Mouse (Mus musculus) thymus, adult 2 months (tissue): ENCODE results near the gene Eapp. TPM values are rescaled to one million over a fixed set of nuclear protein-coding genes. Genes with fewer than 3 reads are reported as not detected.

Source experiments
- DNase-seq: peaks from one replicate; pipeline ENCODE4 v3.0.0; 2021
- H3K27ac ChIP-seq: fragments of 200-500 bp; 2 replicates; pipeline ENCODE4 v1.5.1; 2012; ENCODE audit warnings: low read length, control low read depth; ENCODE audit not compliant: control insufficient read depth, insufficient read depth
- H3K27me3 ChIP-seq: fragments of 200-500 bp; 2 replicates; pipeline ENCODE4 v1.6.1; 2012; ENCODE audit warnings: mild to moderate bottlenecking, low read length, moderate library complexity, mixed read lengths; ENCODE audit not compliant: control insufficient read depth, insufficient read depth
- H3K36me3 ChIP-seq: fragments of 200-500 bp; 2 replicates; pipeline ENCODE4 v1.6.1; 2012; ENCODE audit warnings: mild to moderate bottlenecking, low read length, moderate library complexity; ENCODE audit not compliant: control insufficient read depth, insufficient read depth
- H3K4me1 ChIP-seq: fragments of 200-500 bp; replicated peaks from 2 replicates; pipeline ENCODE4 v1.6.1; 2012; ENCODE audit warnings: low read length; ENCODE audit not compliant: control insufficient read depth, insufficient read depth
- H3K4me3 ChIP-seq: fragments of 200-500 bp; 2 replicates; pipeline ENCODE4 v1.5.1; 2012; ENCODE audit warnings: mild to moderate bottlenecking, low read length, control low read depth, moderate library complexity; ENCODE audit not compliant: control insufficient read depth, insufficient read depth
- CTCF ChIP-seq: fragments of 200-500 bp; IDR thresholded peaks from 2 replicates; pipeline ENCODE4 v1.5.1; 2012; ENCODE audit warnings: mild to moderate bottlenecking, control low read depth, low read length, moderate library complexity, borderline replicate concordance; ENCODE audit not compliant: control insufficient read depth, poor library complexity, insufficient read depth; ENCODE audit errors: extremely low read depth
- POLR2A ChIP-seq: fragments of 200-500 bp; IDR thresholded peaks from 2 replicates; pipeline ENCODE4 v1.6.1; 2012; ENCODE audit warnings: mild to moderate bottlenecking, low read length, control low read depth, moderate library complexity; ENCODE audit not compliant: control insufficient read depth, poor library complexity, insufficient read depth; ENCODE audit errors: extremely low read depth
- WGBS: fragments of 180-500 bp; shearing (Covaris S2); methylation state at CpG from one replicate; pipeline ENCODE4 v1.1.7; 2018; 5-methylcytosine and 5-hydroxymethylcytosine counted together
- polyA plus RNA-seq: library from polyadenylated mRNA; depleted of rRNA; stranded (reverse); fragments of >200 nt; gene quantifications from 2 replicates; pipeline ENCODE4 v1.2.3, GENCODE M21; 2012

The Eapp gene
- polyA plus RNA-seq, 1 experiment = 8.8 TPM

DNA sequence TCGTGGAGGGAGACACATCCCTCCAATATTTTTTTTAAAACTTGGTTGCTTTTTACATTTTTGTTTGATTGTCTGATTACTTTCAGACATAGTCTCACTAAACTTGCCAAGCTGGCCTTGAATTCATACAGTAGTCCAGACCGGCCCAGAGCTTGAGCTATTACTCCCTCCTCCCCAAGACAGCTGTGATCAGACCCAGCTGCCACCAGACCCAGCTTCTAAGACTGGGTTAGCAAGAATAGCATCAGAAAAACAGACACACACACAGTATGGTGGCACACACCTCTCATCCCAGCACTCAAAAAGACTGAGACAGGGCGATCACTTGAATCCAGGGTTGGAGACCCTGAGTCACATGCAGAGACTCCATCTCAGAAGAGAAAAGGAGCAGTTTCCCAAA, 35.8 kb downstream of the Eapp start:
- H3K27ac ChIP-seq = no peak overlapping the region
- H3K4me1 ChIP-seq = peaks cover 4% of the 10 kb centered on the region
- H3K4me3 ChIP-seq = no peak overlapping the region
- no peak for DNase-seq
- H3K27me3 ChIP-seq = no peaks in the 10 kb centered on the region
- TF ChIP-seq POLR2A = no peak
- no peak for TF ChIP-seq CTCF
- WGBS = 87% methylated on average over 3 of the region's 3 CpGs
- no peaks in the 10 kb centered on the region for H3K36me3 ChIP-seq

DNA sequence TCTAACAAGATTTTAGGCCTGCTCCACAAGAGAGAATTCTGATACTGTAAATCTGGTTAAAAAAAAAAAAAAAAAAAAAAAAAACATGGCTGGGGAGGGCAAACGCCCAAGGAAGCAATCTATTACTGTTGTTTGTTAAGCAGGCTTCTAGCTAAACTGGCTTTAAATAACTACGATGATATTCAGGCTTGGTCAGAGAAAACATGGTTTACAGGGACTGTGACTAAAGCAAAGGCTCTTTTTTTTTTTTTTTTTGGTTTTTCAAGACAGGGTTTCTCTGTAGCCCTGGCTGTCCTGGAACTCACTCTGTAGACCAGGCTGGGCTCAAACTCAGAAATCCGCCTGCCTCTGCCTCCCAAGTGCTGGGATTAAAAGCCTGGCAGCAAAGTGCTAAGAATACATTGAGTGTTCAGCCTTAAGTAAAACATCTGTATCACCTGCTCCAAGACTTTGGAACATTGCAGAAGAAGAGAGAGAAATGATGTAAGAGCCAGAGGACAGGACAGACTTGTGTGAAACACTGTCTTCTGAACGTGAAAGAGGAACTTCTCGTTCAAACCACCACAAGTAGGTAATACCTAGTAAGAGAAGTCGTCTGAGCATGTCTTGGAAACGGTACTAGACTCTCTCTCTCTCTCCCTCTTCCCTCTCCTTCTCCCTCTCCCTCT, 37.1 kb downstream of the Eapp start:
- TF ChIP-seq POLR2A (no peak), CTCF (no peak)
- no peak overlapping the region for H3K27ac ChIP-seq
- no peak overlapping the region for H3K4me3 ChIP-seq
- DNase-seq = no peak
- H3K4me1 ChIP-seq = peaks cover 9% of the 10 kb centered on the region
- WGBS = 47% methylated on average over 7 of the region's 7 CpGs
- no peaks in the 10 kb centered on the region for H3K36me3 ChIP-seq
- no peaks in the 10 kb centered on the region for H3K27me3 ChIP-seq

DNA sequence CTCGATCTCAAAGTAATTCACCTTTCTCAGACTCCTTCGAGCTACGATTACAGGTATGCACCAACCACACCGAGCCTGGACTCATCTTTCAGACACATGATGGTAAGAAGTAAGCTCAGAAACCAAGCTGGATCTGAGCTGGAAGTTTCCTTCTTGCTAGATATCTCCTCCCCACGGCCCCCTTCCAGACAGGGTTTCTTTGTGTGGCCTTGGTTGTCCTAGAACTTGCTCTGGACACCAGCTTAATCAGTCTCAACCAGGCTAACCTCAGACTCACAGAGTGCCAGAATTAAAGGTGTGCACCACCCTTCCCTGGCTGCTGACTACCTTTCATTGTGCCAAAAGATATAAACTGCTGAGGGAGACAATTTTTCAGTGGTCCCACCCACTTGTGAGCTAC, 37.7 kb downstream of the Eapp start:
- WGBS = 94% methylated on average over 5 of the region's 5 CpGs

DNA sequence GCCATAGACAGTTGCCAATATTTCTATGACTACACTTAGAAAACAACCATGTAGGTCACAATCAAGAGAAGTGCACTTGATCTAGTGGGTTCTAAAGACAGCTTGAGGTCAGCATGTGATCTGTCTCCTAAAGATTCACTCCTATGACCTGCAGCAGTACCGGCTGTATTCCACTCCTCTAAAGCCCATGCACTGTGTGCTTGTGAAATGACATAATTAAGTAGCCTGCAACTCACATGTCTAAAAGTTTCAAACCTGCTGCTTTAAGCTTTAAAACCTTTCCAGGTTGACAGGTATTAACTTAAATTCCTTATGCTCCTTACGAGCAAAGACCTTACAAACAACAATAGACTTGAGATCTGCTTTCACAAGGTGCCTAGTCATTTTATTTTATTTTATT, 38.5 kb downstream of the Eapp start:
- H3K27me3 ChIP-seq = no peaks in the 10 kb centered on the region
- no peak overlapping the region for H3K4me3 ChIP-seq
- 93% methylated on average over 2 of the region's 2 CpGs for WGBS
- TF ChIP-seq CTCF (no peak), POLR2A (no peak)
- H3K4me1 ChIP-seq = peaks cover 15% of the 10 kb centered on the region
- no peaks in the 10 kb centered on the region for H3K36me3 ChIP-seq
- no peak overlapping the region for H3K27ac ChIP-seq
- DNase-seq = no peak

More for the DNA sequence above, 37.7 kb downstream of the Eapp start:
- DNase-seq = no peak
- peaks cover 9% of the 10 kb centered on the region for H3K4me1 ChIP-seq
- no peak overlapping the region for H3K27ac ChIP-seq
- no peak overlapping the region for H3K4me3 ChIP-seq
- no peaks in the 10 kb centered on the region for H3K27me3 ChIP-seq
- TF ChIP-seq CTCF = no peak
- no peak for TF ChIP-seq POLR2A
- H3K36me3 ChIP-seq = no peaks in the 10 kb centered on the region

DNA sequence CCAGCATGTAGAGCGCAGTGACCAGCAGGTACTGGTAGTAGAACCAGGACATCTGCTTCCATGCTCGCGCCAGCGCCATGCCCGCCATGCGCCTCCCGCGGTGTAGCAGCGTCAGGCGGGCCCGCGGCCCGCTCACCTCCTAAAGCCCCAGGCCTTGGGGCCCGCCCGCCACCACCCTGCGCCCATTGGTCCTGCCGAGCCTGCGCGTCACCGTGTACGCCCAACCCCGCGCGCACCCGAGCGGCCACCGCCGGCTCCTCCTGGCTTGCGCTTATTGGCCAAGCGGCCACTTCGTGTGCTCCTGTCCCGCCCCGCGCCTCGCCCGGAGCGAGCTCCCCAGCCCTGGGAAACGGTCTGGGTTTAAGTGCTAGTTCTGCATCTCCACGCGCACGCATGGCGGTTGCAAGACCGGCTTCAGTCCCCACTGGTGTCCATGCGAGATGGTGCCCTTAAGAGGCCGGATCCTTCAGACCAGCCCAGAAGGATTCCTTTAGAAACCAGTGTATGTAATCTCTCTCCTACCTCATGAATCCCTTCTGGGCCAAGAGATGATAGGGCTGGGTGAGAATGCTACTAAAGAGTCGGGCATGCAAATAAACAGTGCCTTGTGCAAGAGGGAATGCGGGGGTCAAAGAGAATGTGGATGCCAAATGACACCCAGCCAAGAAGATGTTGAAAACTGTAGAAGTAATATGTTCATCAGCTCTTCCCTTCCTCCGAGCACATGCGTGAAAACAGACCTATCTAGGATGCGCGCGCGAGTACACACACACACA, 39.1 kb downstream of the Eapp start, which contains the start of gene Sptssa:
Sptssa (minus strand) TSS at position 178 of the 776 bp plus-strand sequence.
- Histone ChIP-seq H3K36me3 (no peaks in the 10 kb centered on the region), H3K27me3 (no peaks in the 10 kb centered on the region), H3K4me3 (peak within 1 kb of the TSS; percentile 76), H3K4me1 (peaks cover 20% of the 10 kb centered on the region), H3K27ac (no peak within 1 kb of the TSS)
- TF ChIP-seq POLR2A (peak; percentile 85), CTCF (peak; percentile 75; the same call in 1 of the 2 replicates)
- peak; percentile 94 for DNase-seq
- 11% methylated on average over 53 of the region's 53 CpGs for WGBS

DNA sequence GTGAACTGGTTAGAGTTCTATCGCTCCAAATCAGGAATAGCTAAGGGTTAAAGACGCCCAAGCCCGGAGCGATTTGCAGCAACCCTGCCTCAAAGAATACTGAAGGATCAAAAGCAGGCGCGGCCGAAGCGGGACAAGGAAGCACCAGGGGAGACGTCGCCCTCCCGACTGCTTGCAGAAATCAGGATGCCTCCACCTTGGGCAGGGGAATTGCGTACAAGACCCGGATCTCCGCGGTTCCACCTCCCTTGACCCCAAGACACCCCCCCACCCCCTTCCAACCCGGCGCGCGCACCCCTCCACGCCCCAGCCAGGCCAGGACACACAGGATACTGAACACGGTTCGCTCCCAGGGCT, 39.7 kb downstream of the Eapp start:
- Histone ChIP-seq H3K36me3 (no peaks in the 10 kb centered on the region), H3K27ac (no peak overlapping the region), H3K4me1 (peaks cover 20% of the 10 kb centered on the region), H3K27me3 (no peaks in the 10 kb centered on the region), H3K4me3 (peak overlapping the region; percentile 76)
- under 1% methylated on average over 22 of the region's 22 CpGs for WGBS
- no peak for TF ChIP-seq CTCF
- TF ChIP-seq POLR2A = no peak
- no peak for DNase-seq
